Mouse (Mus musculus) cortical plate, adult 2 months (tissue): ENCODE results near the gene Anapc2. TPM values are rescaled to one million over a fixed set of nuclear protein-coding genes. Genes with fewer than 3 reads are reported as not detected.

Experiments
- H3K27ac ChIP-seq: fragments of 200-500 bp; 2 replicates; pipeline ENCODE4 v1.5.1; 2012; ENCODE audit warnings: low read length, control low read depth, inconsistent platforms; ENCODE audit not compliant: insufficient read depth
- H3K4me1 ChIP-seq: fragments of 200-500 bp; 2 replicates; pipeline ENCODE4 v1.6.1; 2011; ENCODE audit warnings: low read length; ENCODE audit not compliant: control insufficient read depth, insufficient read depth
- H3K4me3 ChIP-seq: fragments of 200-500 bp; 2 replicates; pipeline ENCODE4 v1.5.1; 2011; ENCODE audit warnings: mild to moderate bottlenecking, low read length, control low read depth; ENCODE audit not compliant: insufficient read depth
- CTCF ChIP-seq: fragments of 200-500 bp; IDR thresholded peaks from 2 replicates; pipeline ENCODE4 v1.5.1; 2011; ENCODE audit warnings: mild to moderate bottlenecking, control low read depth, low read length; ENCODE audit not compliant: insufficient read depth; ENCODE audit errors: extremely low read depth
- POLR2A ChIP-seq: fragments of 200-500 bp; IDR thresholded peaks from 2 replicates; pipeline ENCODE4 v1.6.1; 2011; ENCODE audit warnings: mild to moderate bottlenecking, low read length, control low read depth; ENCODE audit not compliant: insufficient read depth; ENCODE audit errors: extremely low read depth
- polyA plus RNA-seq: library from polyadenylated mRNA; depleted of rRNA; stranded (reverse); fragments of >200 nt; gene quantifications from 2 replicates; pipeline ENCODE4 v1.2.3, GENCODE M21; 2012

Anapc2 gene
- polyA plus RNA-seq, 1 experiment: 75.7 TPM

GRCm38 (mm10) chr2:25292856-25293255 lies 20.6 kb downstream of the Anapc2 start:
- Histone ChIP-seq H3K27ac (no peak overlapping the region), H3K4me1 (peaks cover 3% of the 10 kb centered on the region; the same call in 1 of the 2 replicates), H3K4me3 (no peak overlapping the region)
- TF ChIP-seq CTCF: peak; percentile 62
- TF ChIP-seq POLR2A: no peak

GRCm38 (mm10) chr2:25293706-25294105 lies 21.4 kb downstream of the Anapc2 start:
- TF ChIP-seq POLR2A (no peak), CTCF (no peak)
- Histone ChIP-seq H3K4me1 (peaks cover 2% of the 10 kb centered on the region; the same call in 1 of the 2 replicates), H3K4me3 (no peak overlapping the region), H3K27ac (no peak overlapping the region)

DNA sequence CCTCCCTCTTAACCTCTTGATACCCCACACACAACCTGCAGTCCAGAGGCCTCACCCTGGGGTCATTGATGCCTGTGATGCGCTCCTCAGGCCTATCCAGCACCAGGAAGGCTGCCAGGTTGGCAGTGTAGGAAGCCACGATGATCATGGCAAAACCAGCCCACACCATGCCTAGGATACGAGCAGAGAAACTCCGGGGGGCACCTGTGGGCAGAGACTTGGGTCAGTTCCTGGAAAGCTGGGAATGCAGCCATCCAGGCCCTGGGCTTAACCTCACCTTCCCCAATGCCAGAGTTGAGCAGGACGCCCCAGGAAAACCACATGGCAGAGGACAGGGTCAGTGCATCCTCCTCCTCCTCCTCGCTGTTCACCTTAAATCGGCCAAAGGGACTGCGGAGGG lies 24.8 kb downstream of the Anapc2 start:
- Histone ChIP-seq H3K4me3 (no peak overlapping the region), H3K4me1 (no peaks in the 10 kb centered on the region), H3K27ac (no peak overlapping the region)
- TF ChIP-seq CTCF (no peak), POLR2A (no peak)

GRCm38 (mm10) chr2:25298046-25298445 lies 25.8 kb downstream of the Anapc2 start:
- Histone ChIP-seq H3K27ac (no peak overlapping the region), H3K4me3 (no peak overlapping the region), H3K4me1 (no peaks in the 10 kb centered on the region)
- TF ChIP-seq CTCF (no peak), POLR2A (no peak)

DNA sequence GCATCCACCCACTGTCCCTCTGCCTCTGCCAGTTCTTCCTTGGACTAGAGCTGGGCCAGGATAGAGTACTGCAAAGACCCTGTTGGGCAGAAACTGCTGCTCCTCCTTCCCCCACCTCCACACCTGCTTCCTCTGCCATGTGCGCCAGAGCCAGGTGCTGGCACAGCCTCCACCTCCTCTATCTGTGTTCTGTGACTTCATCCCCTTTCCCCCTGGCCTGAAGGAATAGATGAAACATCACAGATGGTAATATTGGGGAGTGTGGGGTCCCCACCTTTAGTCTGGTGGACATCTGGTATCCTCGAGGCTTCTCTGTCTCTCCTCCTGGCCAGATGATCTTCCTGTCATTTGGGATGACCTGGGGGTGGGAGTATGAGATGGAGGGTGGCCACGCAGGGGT lies 31.2 kb downstream of the Anapc2 start:
- Histone ChIP-seq H3K27ac (no peak overlapping the region), H3K4me1 (peaks cover 6% of the 10 kb centered on the region; the same call in 1 of the 2 replicates), H3K4me3 (no peak overlapping the region)
- no peak for TF ChIP-seq CTCF
- TF ChIP-seq POLR2A: no peak

DNA sequence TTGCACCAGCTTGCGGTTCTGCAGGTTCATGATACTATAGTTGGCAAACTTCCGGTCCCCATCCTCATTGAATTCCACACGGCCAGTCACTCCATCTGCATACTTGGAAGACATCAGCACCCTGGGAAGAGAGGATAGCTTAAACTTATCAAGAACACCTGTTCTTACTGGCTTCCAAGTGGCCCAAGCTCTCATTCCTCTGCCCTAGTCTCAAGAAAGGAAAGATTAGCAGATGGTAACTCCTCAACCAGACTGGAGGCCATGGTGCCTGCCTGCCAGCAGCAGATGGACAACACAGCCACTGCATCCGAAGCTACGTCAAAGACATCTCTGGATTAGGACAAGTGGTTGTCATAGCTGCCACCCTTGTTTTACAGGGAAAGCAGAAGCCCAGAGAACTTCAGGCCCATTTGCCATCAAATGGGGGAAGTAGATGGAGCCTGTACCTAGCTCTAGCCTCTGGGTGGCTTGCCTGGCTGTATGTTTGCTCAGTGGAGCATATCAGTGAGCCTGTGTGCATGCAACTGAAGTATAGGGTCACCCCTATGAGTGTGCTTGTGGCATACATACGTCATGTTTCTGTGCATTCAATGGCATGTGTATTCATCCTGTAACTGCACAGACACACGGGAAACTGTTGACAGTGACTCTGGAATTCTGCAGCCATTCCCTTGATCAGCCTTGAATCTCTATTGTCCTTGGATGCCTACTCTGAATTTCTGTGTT lies 31.8 kb downstream of the Anapc2 start:
- Histone ChIP-seq H3K4me1 (peaks cover 6% of the 10 kb centered on the region; the same call in 1 of the 2 replicates), H3K27ac (no peak overlapping the region), H3K4me3 (no peak overlapping the region)
- TF ChIP-seq POLR2A (no peak), CTCF (no peak)

- peaks cover 6% of the 10 kb centered on the region; the same call in 1 of the 2 replicates for H3K4me1 ChIP-seq
- TF ChIP-seq CTCF (no peak), POLR2A (no peak)
- peak overlapping the region; percentile 10; the same call in 1 of the 2 replicates for H3K4me3 ChIP-seq
- no peak overlapping the region for H3K27ac ChIP-seq
Measured at GRCm38 (mm10) chr2:25304657-25305541, 32.6 kb downstream of the Anapc2 start.

GRCm38 (mm10) chr2:25305587-25306359 lies 33.5 kb downstream of the Anapc2 start:
- Histone ChIP-seq H3K27ac (no peak overlapping the region), H3K4me1 (peaks cover 6% of the 10 kb centered on the region; the same call in 1 of the 2 replicates), H3K4me3 (no peak overlapping the region; the same call in 1 of the 2 replicates)
- no peak for TF ChIP-seq POLR2A
- no peak for TF ChIP-seq CTCF

DNA sequence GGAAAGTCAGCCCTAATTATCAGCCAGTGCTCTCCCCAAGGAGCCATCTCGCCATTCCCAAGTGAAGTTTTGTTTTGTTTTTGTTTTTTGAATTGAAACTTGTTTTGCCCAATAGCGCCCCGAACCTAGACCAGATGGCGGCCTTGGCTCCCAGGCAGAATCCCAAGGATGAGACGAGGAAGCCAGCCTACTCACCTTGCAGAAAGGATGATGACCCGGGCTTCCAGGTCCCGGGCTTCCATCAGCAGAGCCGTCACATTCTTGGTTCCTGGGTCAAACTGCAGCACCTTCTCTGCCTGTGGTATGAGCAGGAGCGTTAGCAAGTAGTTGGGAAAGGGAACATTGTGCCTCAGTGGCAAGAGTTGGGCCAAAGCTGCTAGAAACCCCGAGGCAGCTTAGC lies 37.9 kb downstream of the Anapc2 start:
- H3K4me3 ChIP-seq: no peak overlapping the region
- no peak overlapping the region for H3K27ac ChIP-seq
- peaks cover 13% of the 10 kb centered on the region for H3K4me1 ChIP-seq
- TF ChIP-seq POLR2A (no peak), CTCF (no peak)
